Mouse (Mus musculus) embryonic facial prominence, embryonic 14.5 days (tissue): ENCODE data around the gene Ccdc153. TPM values are rescaled to one million over a fixed set of nuclear protein-coding genes. Genes with fewer than 3 reads are reported as not detected.

Experiments
- ATAC-seq: fragments of 200-750 bp; cut with Nextera tagmentation; 2 replicates; pipeline ENCODE4 v1.8.0; 2017; ENCODE audit warnings: low read depth, moderate number of reproducible peaks, moderate TSS enrichment
- DNase-seq: peaks from one replicate; pipeline ENCODE4 v3.0.0-alpha.2; 2015; ENCODE audit warnings: low spot score
- H3K27ac ChIP-seq: fragments of 300-500 bp; sonication (generic); replicated peaks from 2 replicates; pipeline ENCODE4 v1.5.1; 2014; ENCODE audit warnings: low read depth, mild to moderate bottlenecking, low read length, moderate library complexity
- H3K27me3 ChIP-seq: fragments of 300-500 bp; sonication (generic); replicated peaks from 2 replicates; pipeline ENCODE4 v1.6.1; 2014; ENCODE audit warnings: low read length; ENCODE audit not compliant: control insufficient read depth, insufficient read depth
- H3K36me3 ChIP-seq: fragments of 300-500 bp; sonication (generic); 2 replicates; pipeline ENCODE4 v1.6.1; 2014; ENCODE audit warnings: low read length, mixed read lengths; ENCODE audit not compliant: control insufficient read depth, insufficient read depth
- H3K4me1 ChIP-seq: fragments of 300-500 bp; sonication (generic); 2 replicates; pipeline ENCODE4 v1.6.1; 2014; ENCODE audit warnings: antibody characterized with exemption, low read length; ENCODE audit not compliant: control insufficient read depth, insufficient read depth
- H3K4me2 ChIP-seq: fragments of 300-500 bp; sonication (generic); 2 replicates; pipeline ENCODE4 v1.6.1; 2014; ENCODE audit warnings: low read depth, mild to moderate bottlenecking, low read length, moderate library complexity, mixed read lengths
- H3K4me3 ChIP-seq: fragments of 300-500 bp; sonication (generic); 2 replicates; pipeline ENCODE4 v1.5.1; 2014; ENCODE audit warnings: low read depth, mild to moderate bottlenecking, low read length
- H3K9ac ChIP-seq: fragments of 300-500 bp; sonication (generic); 2 replicates; pipeline ENCODE4 v1.6.1; 2014; ENCODE audit warnings: low read depth, mild to moderate bottlenecking, low read length, moderate library complexity, mixed read lengths
- H3K9me3 ChIP-seq: fragments of 300-500 bp; sonication (generic); 2 replicates; pipeline ENCODE4 v1.6.1; 2016; ENCODE audit warnings: low read length; ENCODE audit not compliant: control insufficient read depth
- WGBS: fragments of 180-500 bp; shearing (Covaris S2); extraction: QIAGEN DNeasy Blood & Tissue Kit; methylation state at CpG from one replicate; pipeline ENCODE4 v1.1.7; 2014; 5-methylcytosine and 5-hydroxymethylcytosine counted together
- polyA plus RNA-seq: library from polyadenylated mRNA; unstranded; fragments of >200 nt; fragmentation: Nextera tagmentation; extraction: Ambion mirVana; gene quantifications from 2 replicates; pipeline ENCODE4 v1.2.1, GENCODE M21; 2014

Ccdc153 gene
- polyA plus RNA-seq, 1 experiment from 2014 or later, result 10.0 TPM

DNA sequence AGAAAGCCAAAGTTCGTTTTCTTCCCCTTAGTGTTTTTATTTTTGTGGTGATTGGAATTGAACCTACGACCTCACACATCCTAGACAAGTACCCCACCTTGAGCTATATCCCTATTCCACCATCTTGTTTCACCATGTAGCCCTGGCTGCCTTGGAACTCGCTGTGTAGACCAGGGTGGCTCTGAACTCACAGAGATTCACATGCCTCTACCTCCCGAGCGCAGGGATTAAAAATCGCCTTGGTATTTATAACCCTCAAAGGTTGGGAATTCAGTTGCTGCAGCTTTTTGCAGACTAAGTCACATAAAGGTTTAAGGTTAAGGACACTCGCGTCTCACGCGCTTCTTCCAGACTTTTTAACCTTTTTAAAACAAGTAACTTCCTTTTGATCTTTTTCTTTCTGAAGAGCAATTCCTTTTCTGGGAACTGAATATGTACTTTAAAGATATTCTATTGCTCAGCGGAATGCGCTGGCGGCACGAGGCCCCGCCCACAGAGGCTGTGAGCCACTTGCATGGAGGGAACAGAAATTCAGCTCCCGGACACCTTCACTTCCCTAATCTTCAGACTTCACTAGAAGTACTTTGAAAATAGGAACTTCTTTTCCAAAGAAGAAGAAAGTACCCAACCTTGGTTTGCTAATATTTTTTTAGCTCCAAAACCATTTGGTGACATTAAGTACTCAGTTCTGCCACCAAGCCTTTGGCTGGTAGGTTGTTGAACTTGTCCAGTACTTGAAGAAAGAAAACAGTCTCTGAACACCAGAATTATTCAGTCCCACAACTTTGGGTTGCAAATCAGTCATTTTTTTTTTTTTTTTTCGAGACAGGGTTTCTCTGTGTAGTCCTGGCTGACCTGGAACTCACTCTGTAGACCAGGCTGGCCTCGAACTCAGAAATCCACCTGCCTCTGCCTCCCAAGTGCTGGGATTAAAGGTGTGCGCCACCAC, 5.7 kb upstream of the Ccdc153 start:
- no peak for ATAC-seq
- peak overlapping the region; percentile 26; the same call in 1 of the 2 replicates for H3K9ac ChIP-seq
- H3K9me3 ChIP-seq, result no peaks in the 10 kb centered on the region
- H3K27me3 ChIP-seq, result no peaks in the 10 kb centered on the region
- H3K27ac ChIP-seq, result peak overlapping the region; percentile 17
- peaks cover 14% of the 10 kb centered on the region for H3K4me1 ChIP-seq
- 27% methylated on average over 19 of the region's 19 CpGs for WGBS
- peak overlapping the region; percentile 57 for H3K4me2 ChIP-seq
- H3K4me3 ChIP-seq, result peak overlapping the region; percentile 86
- H3K36me3 ChIP-seq, result no peaks in the 10 kb centered on the region
- peak; percentile 63 for DNase-seq

DNA sequence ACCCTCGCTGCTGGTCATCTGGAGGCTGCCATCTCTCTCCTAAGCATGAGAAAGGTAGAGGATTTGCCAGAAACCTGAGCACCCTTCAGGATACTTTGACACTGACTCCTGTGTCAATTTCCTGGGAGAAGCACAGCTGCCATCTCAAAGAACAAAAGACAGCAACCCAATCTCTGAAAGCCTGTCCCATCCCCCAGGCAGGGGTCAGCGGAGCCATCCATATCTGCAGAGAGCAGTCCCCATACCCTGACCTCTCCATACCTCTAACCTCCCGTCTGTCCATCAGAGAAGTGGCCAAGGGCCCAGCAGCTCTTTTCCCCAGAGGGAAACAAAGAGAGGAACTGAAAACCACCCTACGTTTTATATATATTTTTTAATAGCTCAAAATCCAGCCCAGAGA, 3.9 kb upstream of the Ccdc153 start:
- DNase-seq (no peak), ATAC-seq (no peak)
- H3K36me3 ChIP-seq, result no peaks in the 10 kb centered on the region
- H3K27me3 ChIP-seq, result no peaks in the 10 kb centered on the region
- no peak overlapping the region for H3K4me2 ChIP-seq
- H3K9ac ChIP-seq, result 0 out of 2 replicates have a peak overlapping the region, but pooled peaks have one; percentile 27
- no peak overlapping the region for H3K4me3 ChIP-seq
- 44% methylated on average over 4 of the region's 4 CpGs for WGBS
- H3K4me1 ChIP-seq, result peaks cover 9% of the 10 kb centered on the region
- H3K27ac ChIP-seq, result no peak overlapping the region
- no peaks in the 10 kb centered on the region for H3K9me3 ChIP-seq

DNA sequence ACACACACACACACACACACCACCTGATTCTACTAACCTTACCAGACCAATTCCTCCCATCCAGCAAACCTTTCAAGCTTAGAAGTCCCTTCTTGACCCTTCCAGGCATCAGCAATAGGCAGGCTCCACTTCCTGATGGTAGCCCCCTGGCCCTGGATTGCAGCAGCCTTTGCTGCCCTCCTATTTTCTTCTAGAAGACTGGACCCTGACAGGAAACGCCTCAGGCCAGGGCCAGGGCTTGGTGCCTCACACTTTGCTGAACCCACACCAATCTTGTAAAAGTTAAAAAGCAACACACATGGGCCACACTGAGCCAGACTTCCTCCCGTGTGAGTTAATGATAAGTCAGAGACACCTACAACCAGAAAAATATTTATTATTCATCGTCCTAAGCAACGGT, 3.3 kb upstream of the Ccdc153 start:
- no peak for ATAC-seq
- Histone ChIP-seq H3K9me3 (no peaks in the 10 kb centered on the region), H3K4me1 (peaks cover 4% of the 10 kb centered on the region), H3K27ac (no peak overlapping the region), H3K36me3 (no peaks in the 10 kb centered on the region), H3K4me3 (no peak overlapping the region), H3K27me3 (no peaks in the 10 kb centered on the region), H3K9ac (0 out of 2 replicates have a peak overlapping the region, but pooled peaks have one; percentile 27), H3K4me2 (no peak overlapping the region)
- DNase-seq, result no peak
- WGBS, result 55% methylated on average over 4 of the region's 4 CpGs

DNA sequence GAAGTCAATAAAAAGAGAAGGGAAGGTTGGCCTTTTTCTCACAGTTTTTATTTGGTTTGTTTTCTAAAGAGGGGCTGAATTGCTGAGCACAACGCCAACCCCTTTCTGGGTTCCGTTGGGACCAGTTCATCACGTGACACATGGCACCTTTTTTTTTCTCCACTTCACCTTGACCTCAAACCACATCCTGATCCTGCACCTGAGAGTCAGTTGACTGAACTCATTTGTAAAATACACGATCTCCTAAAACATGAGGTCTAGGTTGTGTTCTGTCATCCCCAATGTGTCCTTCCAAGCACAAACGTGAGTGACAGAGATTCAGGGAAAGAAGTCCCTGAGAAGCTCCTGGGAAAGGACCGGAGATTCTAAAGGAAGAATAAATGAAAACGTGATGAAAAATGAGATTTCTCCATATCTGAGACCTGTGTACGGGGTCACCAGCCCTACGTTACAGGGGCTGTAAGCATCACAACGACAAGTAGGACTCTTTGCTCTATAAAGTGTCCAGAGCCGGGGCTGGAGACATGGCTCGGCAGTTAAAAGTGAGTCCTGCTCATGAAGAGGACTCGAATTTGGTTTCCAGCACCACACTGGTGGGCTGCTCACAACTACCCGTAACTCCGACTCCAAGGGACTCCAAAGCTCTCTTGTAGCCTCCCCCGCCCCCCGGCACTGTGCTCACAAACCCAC, 1.8 kb upstream of the Ccdc153 start:
- no peaks in the 10 kb centered on the region for H3K36me3 ChIP-seq
- 79% methylated on average over 17 of the region's 17 CpGs for WGBS
- H3K9ac ChIP-seq, result no peak overlapping the region
- no peak overlapping the region for H3K4me3 ChIP-seq
- ATAC-seq (no peak), DNase-seq (no peak)
- H3K4me2 ChIP-seq, result no peak overlapping the region
- no peaks in the 10 kb centered on the region for H3K4me1 ChIP-seq
- no peaks in the 10 kb centered on the region for H3K27me3 ChIP-seq
- H3K9me3 ChIP-seq, result no peaks in the 10 kb centered on the region
- no peak overlapping the region for H3K27ac ChIP-seq

DNA sequence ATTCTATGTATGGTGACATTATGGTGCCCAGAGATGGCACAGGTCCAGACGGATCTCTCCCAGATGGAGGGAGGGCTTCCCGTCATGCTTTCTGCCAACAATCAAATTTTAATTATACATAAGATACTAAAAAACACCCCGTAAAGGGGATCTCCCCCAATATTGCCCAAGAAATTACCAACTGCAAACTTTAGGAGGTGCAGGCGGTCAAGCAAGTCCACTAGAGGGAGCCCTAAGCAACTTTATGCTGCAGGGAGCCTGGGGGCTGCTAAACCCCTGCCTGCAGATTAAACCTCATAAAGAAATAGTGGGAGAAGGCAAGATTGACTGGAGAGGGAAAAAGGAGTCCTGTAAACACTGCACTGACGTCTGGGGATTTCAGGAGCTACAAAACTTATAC, 1.0 kb upstream of the Ccdc153 start:
- 12% methylated on average over 5 of the region's 5 CpGs for WGBS
- DNase-seq, result peak; percentile 74
- H3K9ac ChIP-seq, result no peak overlapping the region
- H3K4me1 ChIP-seq, result no peaks in the 10 kb centered on the region
- no peaks in the 10 kb centered on the region for H3K9me3 ChIP-seq
- H3K4me2 ChIP-seq, result no peak overlapping the region
- 0 out of 2 replicates have a peak, but pooled peaks have one; percentile 53 for ATAC-seq
- H3K36me3 ChIP-seq, result no peaks in the 10 kb centered on the region
- H3K27me3 ChIP-seq, result no peaks in the 10 kb centered on the region
- no peak overlapping the region for H3K27ac ChIP-seq
- no peak overlapping the region for H3K4me3 ChIP-seq

DNA sequence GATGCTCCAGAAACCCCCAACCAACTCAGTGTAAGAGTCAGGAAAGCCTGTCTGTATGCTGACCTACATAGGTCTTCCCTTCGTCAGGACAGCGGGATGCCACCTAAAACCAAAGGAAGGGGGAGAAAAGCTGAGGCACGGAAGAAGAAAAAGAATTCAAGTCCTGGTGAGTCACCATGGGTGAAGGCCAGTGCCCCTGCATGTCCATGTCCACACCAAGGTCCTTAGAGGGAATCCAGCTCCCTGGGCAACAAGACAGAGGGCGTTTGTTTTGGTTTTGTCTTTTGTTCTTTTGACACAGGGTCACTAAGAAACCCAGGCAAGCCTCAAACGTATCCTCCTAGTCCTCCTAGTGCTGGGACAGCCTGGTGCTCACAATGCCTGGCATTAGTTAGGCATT, 435 bp downstream of the Ccdc153 start:
- Histone ChIP-seq H3K4me3 (no peak overlapping the region), H3K4me1 (no peaks in the 10 kb centered on the region), H3K4me2 (no peak overlapping the region), H3K36me3 (no peaks in the 10 kb centered on the region), H3K9ac (no peak overlapping the region), H3K27me3 (no peaks in the 10 kb centered on the region), H3K9me3 (no peaks in the 10 kb centered on the region), H3K27ac (no peak overlapping the region)
- 51% methylated on average over 5 of the region's 5 CpGs for WGBS
- no peak for DNase-seq
- ATAC-seq, result no peak

DNA sequence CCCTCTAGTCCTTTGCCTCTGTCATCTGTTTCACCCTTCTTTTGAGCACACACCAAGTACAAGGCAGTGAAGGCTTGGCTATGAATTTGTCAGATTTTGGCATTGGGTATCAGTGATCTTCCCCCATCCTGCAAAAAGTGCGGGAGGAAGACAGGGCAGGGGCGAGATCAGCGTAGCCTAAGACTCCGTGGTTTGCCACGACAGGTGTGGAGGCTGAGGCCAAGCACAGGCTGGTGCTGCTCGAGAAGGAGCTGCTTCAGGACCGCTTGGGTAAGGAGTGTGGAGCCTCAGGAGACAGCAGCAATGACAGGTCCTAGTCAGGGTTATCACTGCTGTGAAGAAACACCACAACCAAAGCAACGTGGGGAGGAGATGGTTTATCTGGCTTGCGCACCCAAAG, 942 bp downstream of the Ccdc153 start:
- Histone ChIP-seq H3K27ac (no peak overlapping the region), H3K9me3 (no peaks in the 10 kb centered on the region), H3K4me2 (no peak overlapping the region), H3K27me3 (no peaks in the 10 kb centered on the region), H3K4me1 (no peaks in the 10 kb centered on the region), H3K36me3 (no peaks in the 10 kb centered on the region), H3K4me3 (no peak overlapping the region), H3K9ac (no peak overlapping the region)
- ATAC-seq (no peak), DNase-seq (no peak)
- 68% methylated on average over 9 of the region's 9 CpGs for WGBS

DNA sequence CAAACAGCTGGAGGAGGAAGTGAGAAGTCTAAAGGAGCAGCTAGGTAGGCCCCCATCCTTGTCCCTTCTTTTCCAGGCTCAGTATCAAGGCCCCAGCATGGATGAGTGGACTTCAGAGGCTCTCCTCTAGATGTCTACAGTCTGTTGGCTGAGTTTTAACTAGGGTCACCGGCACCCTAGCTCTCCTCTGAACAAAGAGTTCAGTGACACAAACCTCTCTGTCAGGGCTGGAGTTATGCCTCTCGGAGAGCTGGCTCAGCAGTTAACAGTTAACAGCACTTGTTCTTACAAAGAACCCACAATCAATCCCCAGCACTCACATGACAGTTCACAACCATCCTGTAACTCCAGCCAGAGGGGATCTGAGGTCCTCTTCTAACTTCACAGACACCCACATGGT, 3.1 kb downstream of the Ccdc153 start:
- ATAC-seq (no peak), DNase-seq (no peak)
- Histone ChIP-seq H3K9me3 (no peaks in the 10 kb centered on the region), H3K27ac (no peak overlapping the region), H3K9ac (no peak overlapping the region), H3K4me1 (no peaks in the 10 kb centered on the region), H3K4me2 (no peak overlapping the region), H3K36me3 (no peaks in the 10 kb centered on the region), H3K27me3 (no peaks in the 10 kb centered on the region), H3K4me3 (no peak overlapping the region)
- WGBS, result 48% methylated on average over 2 of the region's 2 CpGs
